20 mouse cellular contexts compared by ENCODE assay signal in genomic region chr8:116482738-116483137, GRCm38 (mm10). TPM values are rescaled to one million over a fixed set of nuclear protein-coding genes. Genes with fewer than 3 reads are reported as not detected.
A peak's percentile ranks its signal among the peaks of the same experiment; 100 is the strongest.
DNase-seq lines count a peak whose midpoint lies in the region; ATAC-seq and TF ChIP-seq lines count a peak whose summit lies in the region.
"Had no signal": no experiment of that assay in that cellular context is flagged by ENCODE, and none has a peak within 500 bp of the region (broad histone marks: within the 10 kb centered on the region; RNA-seq: fewer than 3 reads in every experiment).

No protein-coding gene starts in this region.

- TF ChIP-seq POLR2A in kidney, adult 2 months (IDR thresholded peaks at IDR 0.05; ENCODE audit: low read depth, low read length): no peak

- WGBS in embryonic facial prominence, embryonic 14.5 days: 51% methylated on average over 3 of the region's 3 CpGs
- WGBS in embryonic facial prominence, embryonic 10.5 days: 47% methylated on average over 3 of the region's 3 CpGs
- 27% methylated on average over 3 of the region's 3 CpGs for WGBS in kidney, embryonic 16.5 days
- WGBS in kidney, adult 2 months: 64% methylated on average over 3 of the region's 3 CpGs
- 49% methylated on average over 3 of the region's 3 CpGs for WGBS in lung, embryonic 16.5 days

- H3K4me2 ChIP-seq in embryonic facial prominence, embryonic 14.5 days (ENCODE audit: low read depth, low read length): no peak overlapping the region
- H3K4me2 ChIP-seq in kidney, embryonic 16.5 days (replicated peaks; ENCODE audit: low read depth, low read length): no peak overlapping the region
- H3K4me2 ChIP-seq in lung, embryonic 16.5 days (ENCODE audit: low read depth, low read length): no peak overlapping the region
- H3K4me2 ChIP-seq: embryonic facial prominence, embryonic 13.5 days; forebrain, embryonic 13.5 days; forebrain, embryonic 15.5 days had no signal

- no peak overlapping the region for H3K9ac ChIP-seq in embryonic facial prominence, embryonic 14.5 days (ENCODE audit: low read depth, low read length)
- H3K9ac ChIP-seq in kidney, embryonic 16.5 days (replicated peaks; ENCODE audit: low read length): no peak overlapping the region
- no peak overlapping the region for H3K9ac ChIP-seq in lung, embryonic 16.5 days (ENCODE audit: low read length)
- H3K9ac ChIP-seq: embryonic facial prominence, embryonic 13.5 days; forebrain, embryonic 13.5 days; forebrain, embryonic 15.5 days; forebrain, postnatal 0 days had no signal

- peak; percentile 60; the same call in 1 of the 2 replicates for ATAC-seq in embryonic facial prominence, embryonic 14.5 days (ENCODE audit: low read depth)
- 0 out of 2 replicates have a peak, but pooled peaks have one; percentile 35 for ATAC-seq in kidney, embryonic 16.5 days (ENCODE audit: low FRiP score, low TSS enrichment)
- 0 out of 2 replicates have a peak, but pooled peaks have one; percentile 31 for ATAC-seq in lung, embryonic 16.5 days (ENCODE audit: low read depth)
- ATAC-seq: forebrain, embryonic 13.5 days; forebrain, embryonic 15.5 days; forebrain, postnatal 0 days had no signal

- no peaks in the 10 kb centered on the region for H3K4me1 ChIP-seq in embryonic facial prominence, embryonic 14.5 days (ENCODE audit: control insufficient read depth, insufficient read depth, low read length)
- no peaks in the 10 kb centered on the region; the same call in 1 of the 2 replicates for H3K4me1 ChIP-seq in embryonic facial prominence, embryonic 10.5 days
- no peaks in the 10 kb centered on the region; the same call in 1 of the 2 replicates for H3K4me1 ChIP-seq in kidney, embryonic 16.5 days (ENCODE audit: insufficient read depth, low read length)
- H3K4me1 ChIP-seq in kidney, adult 2 months (ENCODE audit: control insufficient read depth, insufficient read depth, low read length): no peaks in the 10 kb centered on the region
- no peaks in the 10 kb centered on the region for H3K4me1 ChIP-seq in lung, embryonic 16.5 days (replicated peaks; ENCODE audit: control insufficient read depth, insufficient read depth, low read length)
- H3K4me1 ChIP-seq: embryonic facial prominence, embryonic 13.5 days had no signal

- no peaks in the 10 kb centered on the region for H3K36me3 ChIP-seq in embryonic facial prominence, embryonic 14.5 days (ENCODE audit: control insufficient read depth, insufficient read depth, low read length)
- H3K36me3 ChIP-seq in embryonic facial prominence, embryonic 10.5 days (replicated peaks): no peaks in the 10 kb centered on the region
- no peaks in the 10 kb centered on the region for H3K36me3 ChIP-seq in kidney, embryonic 16.5 days (ENCODE audit: insufficient read depth, low read length)
- no peaks in the 10 kb centered on the region for H3K36me3 ChIP-seq in kidney, adult 2 months (ENCODE audit: control insufficient read depth, insufficient read depth, low read length)
- H3K36me3 ChIP-seq in lung, embryonic 16.5 days (ENCODE audit: control insufficient read depth, insufficient read depth, low read length): no peaks in the 10 kb centered on the region
- H3K36me3 ChIP-seq: embryonic facial prominence, embryonic 13.5 days; forebrain, embryonic 15.5 days had no signal

- no peak for TF ChIP-seq CTCF in kidney, adult 2 months (conservative IDR thresholded peaks at IDR 0.05; ENCODE audit: insufficient read depth, insufficient read length, low read depth, low read length)

- H3K9me3 ChIP-seq in embryonic facial prominence, embryonic 14.5 days (ENCODE audit: control insufficient read depth, low read length): no peaks in the 10 kb centered on the region
- H3K9me3 ChIP-seq in embryonic facial prominence, embryonic 10.5 days: no peaks in the 10 kb centered on the region
- H3K9me3 ChIP-seq in kidney, embryonic 16.5 days (ENCODE audit: low read length): no peaks in the 10 kb centered on the region
- H3K9me3 ChIP-seq in lung, embryonic 16.5 days (ENCODE audit: control insufficient read depth, low read length): no peaks in the 10 kb centered on the region
- H3K9me3 ChIP-seq: embryonic facial prominence, embryonic 13.5 days; forebrain, embryonic 13.5 days; forebrain, embryonic 15.5 days had no signal

- DNase-seq in embryonic facial prominence, embryonic 14.5 days (ENCODE audit: low spot score): peak; percentile 32
- no peak for DNase-seq in embryonic facial prominence, embryonic 10.5 days (ENCODE audit: low spot score)
- DNase-seq in kidney, adult 2 months: no peak
- no peak for DNase-seq in lung, postnatal 10 days
- no peak for DNase-seq in thymus, postnatal 25 days
- DNase-seq: adrenal gland, adult 8-10 months; adrenal gland, postnatal 14 days; cerebellum, adult 11-12 months; cerebellum, adult 2 months; cerebellum, adult 9-10 months; cerebellum, postnatal 10 days; cerebellum, postnatal 25 days; forebrain, postnatal 0 days had no signal

- H3K4me3 ChIP-seq in embryonic facial prominence, embryonic 14.5 days (ENCODE audit: low read depth, low read length): no peak overlapping the region
- no peak overlapping the region for H3K4me3 ChIP-seq in embryonic facial prominence, embryonic 10.5 days
- H3K4me3 ChIP-seq in kidney, embryonic 16.5 days (ENCODE audit: low read length): no peak overlapping the region
- no peak overlapping the region for H3K4me3 ChIP-seq in kidney, adult 2 months (ENCODE audit: insufficient read depth, low read depth, low read length)
- H3K4me3 ChIP-seq in lung, embryonic 16.5 days (ENCODE audit: low read length): no peak overlapping the region
- H3K4me3 ChIP-seq: embryonic facial prominence, embryonic 13.5 days; forebrain, embryonic 13.5 days; forebrain, embryonic 15.5 days had no signal

- no peak overlapping the region for H3K27ac ChIP-seq in embryonic facial prominence, embryonic 14.5 days (replicated peaks; ENCODE audit: low read depth, low read length)
- H3K27ac ChIP-seq in embryonic facial prominence, embryonic 10.5 days (replicated peaks): no peak overlapping the region
- H3K27ac ChIP-seq in kidney, embryonic 16.5 days (ENCODE audit: low read length): no peak overlapping the region
- no peak overlapping the region for H3K27ac ChIP-seq in kidney, adult 2 months (ENCODE audit: insufficient read depth, low read depth, low read length)
- H3K27ac ChIP-seq in lung, embryonic 16.5 days (ENCODE audit: low read length): no peak overlapping the region
- H3K27ac ChIP-seq: embryonic facial prominence, embryonic 13.5 days; forebrain, embryonic 13.5 days; forebrain, embryonic 15.5 days had no signal

- no peaks in the 10 kb centered on the region for H3K27me3 ChIP-seq in embryonic facial prominence, embryonic 14.5 days (replicated peaks; ENCODE audit: control insufficient read depth, insufficient read depth, low read length)
- peaks cover 21% of the 10 kb centered on the region; the same call in 1 of the 2 replicates for H3K27me3 ChIP-seq in embryonic facial prominence, embryonic 10.5 days (replicated peaks; ENCODE audit: low read depth, poor library complexity, severe bottlenecking)
- no peaks in the 10 kb centered on the region for H3K27me3 ChIP-seq in kidney, embryonic 16.5 days (ENCODE audit: insufficient read depth, low read length)
- H3K27me3 ChIP-seq in kidney, adult 2 months (replicated peaks; ENCODE audit: control insufficient read depth, insufficient read depth, low read length): no peaks in the 10 kb centered on the region
- no peaks in the 10 kb centered on the region for H3K27me3 ChIP-seq in lung, embryonic 16.5 days (ENCODE audit: control insufficient read depth, insufficient read depth, low read depth, low read length)
- H3K27me3 ChIP-seq: embryonic facial prominence, embryonic 13.5 days had no signal

RNA-seq across cellular contexts. Expression of gene Dynlrb2, which starts 22.0 kb away (rescaled TPM):
- polyA plus RNA-seq in embryonic facial prominence, embryonic 14.5 days (2014; fragmentation: Nextera tagmentation; extraction: Ambion mirVana): 11.4 and 52.2 TPM in 2 replicates
- 1.2 and 2.1 TPM in 2 replicates for polyA plus RNA-seq in embryonic facial prominence, embryonic 10.5 days (2016; fragmentation: Nextera tagmentation; extraction: Ambion mirVana)
- polyA plus RNA-seq in kidney, embryonic 16.5 days (2015; fragmentation: Nextera tagmentation; extraction: Ambion mirVana): 0.51 and 1.7 TPM in 2 replicates
- 2.2 TPM in 2 replicates for polyA plus RNA-seq in kidney, adult 2 months (2012; rRNA removed)
- 78.6 and 91.4 TPM in 2 replicates for polyA plus RNA-seq in lung, embryonic 16.5 days (2015; fragmentation: Nextera tagmentation; extraction: Ambion mirVana)
- polyA plus RNA-seq: C2C12; embryonic facial prominence, embryonic 11.5 days; embryonic facial prominence, embryonic 13.5 days had no signal
